Mouse (Mus musculus) ES-E14 (cell line): ENCODE measurements around the gene Zfp90.

Experiments
- MAFK ChIP-seq: IDR thresholded peaks from 2 replicates; pipeline ENCODE4 v1.6.1; 2014; ENCODE audit warnings: mild to moderate bottlenecking, low read depth, low read length, inconsistent platforms; ENCODE audit not compliant: insufficient read depth
- ZNF384 ChIP-seq: IDR thresholded peaks from 2 replicates; pipeline ENCODE4 v1.6.1; 2012; ENCODE audit warnings: low read depth, low read length, inconsistent platforms

DNA sequence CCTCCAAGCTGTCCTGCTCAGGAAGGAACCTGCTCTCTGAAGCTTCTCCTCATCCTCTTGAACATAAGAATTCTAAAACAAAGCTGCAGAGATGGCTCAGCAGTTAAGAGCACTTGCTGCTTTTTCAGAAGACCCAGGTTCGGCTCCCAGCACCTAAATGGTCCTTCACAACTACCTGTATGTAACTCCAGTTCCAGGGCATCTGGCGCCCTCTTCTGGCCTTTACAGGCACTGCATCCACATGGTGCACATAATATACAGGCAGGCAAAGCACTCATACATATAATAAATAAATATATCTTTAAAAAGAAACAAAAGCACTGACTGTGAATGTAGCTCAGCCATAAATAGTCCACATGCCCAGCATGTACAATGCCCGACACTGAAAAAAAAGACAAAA, 46.6 kb upstream of the Zfp90 start:
- no peak for TF ChIP-seq ZNF384
- no peak for TF ChIP-seq MAFK
